Mouse (Mus musculus): ENCODE measurements around the gene Kank2. TPM values are rescaled to one million over a fixed set of nuclear protein-coding genes. Genes with fewer than 3 reads are reported as not detected.

Gene Kank2
- polyA plus RNA-seq, 1 experiment, result 62.3 TPM

- peaks cover 2% of the 10 kb centered on the region for H3K4me1 ChIP-seq (ENCODE audit: control insufficient read depth, insufficient read depth, low read length)
- H3K9ac ChIP-seq (ENCODE audit: low read depth, poor library complexity, severe bottlenecking), result no peak overlapping the region
- no peak for TF ChIP-seq EP300 (IDR thresholded peaks at IDR 0.05; ENCODE audit: insufficient read depth, low read depth, low read length)
- no peak for TF ChIP-seq POLR2A (IDR thresholded peaks at IDR 0.05; ENCODE audit: insufficient read depth, low read length)
- no peak for TF ChIP-seq CTCF (IDR thresholded peaks at IDR 0.05; ENCODE audit: low read depth, low read length)
- H3K27me3 ChIP-seq (ENCODE audit: control insufficient read depth, insufficient read depth, low read length, poor library complexity, severe bottlenecking), result no peaks in the 10 kb centered on the region
- H3K9me3 ChIP-seq (replicated peaks; ENCODE audit: control insufficient read depth, insufficient read depth, low read length, poor library complexity, severe bottlenecking), result no peaks in the 10 kb centered on the region
- peaks cover 30% of the 10 kb centered on the region for H3K36me3 ChIP-seq (ENCODE audit: control insufficient read depth, insufficient read depth, low read length, poor library complexity, severe bottlenecking)
- H3K4me3 ChIP-seq (ENCODE audit: low read depth, low read length), result no peak overlapping the region
- no peak overlapping the region for H3K27ac ChIP-seq (ENCODE audit: insufficient read depth, low read length)
Observed at GRCm38 (mm10) chr9:21820183-21820582, 21.6 kb upstream of the Kank2 start.

DNA sequence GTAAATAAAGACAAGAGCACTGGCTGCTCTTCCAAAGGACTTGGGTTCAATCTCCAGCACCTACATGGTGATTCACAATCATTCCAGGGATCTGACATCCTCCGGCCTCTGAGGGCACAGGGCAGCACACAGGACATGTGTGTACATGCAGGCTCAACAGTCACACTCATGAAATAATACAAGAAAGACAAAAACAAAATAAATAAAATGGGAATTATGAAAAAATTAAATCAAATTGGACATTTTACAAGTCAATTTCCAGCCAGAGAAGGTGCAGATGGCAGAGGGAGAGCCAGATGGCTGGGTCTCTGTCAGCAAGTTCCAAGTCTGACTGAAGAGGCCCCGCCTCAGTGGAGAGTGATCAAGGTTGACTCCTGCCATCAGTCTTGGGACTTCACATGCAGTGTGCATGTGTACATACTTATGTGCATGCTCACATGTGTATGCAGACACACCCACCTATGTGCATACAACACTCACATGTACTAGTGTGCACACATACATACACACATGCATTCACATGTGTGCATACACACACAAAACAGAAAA is 20.7 kb upstream of the Kank2 start:
- no peak overlapping the region for H3K27ac ChIP-seq (ENCODE audit: insufficient read depth, low read length)
- TF ChIP-seq POLR2A (IDR thresholded peaks at IDR 0.05; ENCODE audit: insufficient read depth, low read length) (no peak), CTCF (IDR thresholded peaks at IDR 0.05; ENCODE audit: low read depth, low read length) (no peak), EP300 (IDR thresholded peaks at IDR 0.05; ENCODE audit: insufficient read depth, low read depth, low read length) (no peak)
- no peaks in the 10 kb centered on the region for H3K9me3 ChIP-seq (replicated peaks; ENCODE audit: control insufficient read depth, insufficient read depth, low read length, poor library complexity, severe bottlenecking)
- no peak overlapping the region for H3K9ac ChIP-seq (ENCODE audit: low read depth, poor library complexity, severe bottlenecking)
- H3K4me1 ChIP-seq (ENCODE audit: control insufficient read depth, insufficient read depth, low read length), result peaks cover 2% of the 10 kb centered on the region
- H3K4me3 ChIP-seq (ENCODE audit: low read depth, low read length), result no peak overlapping the region
- H3K36me3 ChIP-seq (ENCODE audit: control insufficient read depth, insufficient read depth, low read length, poor library complexity, severe bottlenecking), result peaks cover 36% of the 10 kb centered on the region
- H3K27me3 ChIP-seq (ENCODE audit: control insufficient read depth, insufficient read depth, low read length, poor library complexity, severe bottlenecking), result no peaks in the 10 kb centered on the region

- Histone ChIP-seq H3K36me3 (ENCODE audit: control insufficient read depth, insufficient read depth, low read length, poor library complexity, severe bottlenecking) (peaks cover 38% of the 10 kb centered on the region), H3K9me3 (replicated peaks; ENCODE audit: control insufficient read depth, insufficient read depth, low read length, poor library complexity, severe bottlenecking) (no peaks in the 10 kb centered on the region), H3K4me1 (ENCODE audit: control insufficient read depth, insufficient read depth, low read length) (no peaks in the 10 kb centered on the region), H3K27ac (ENCODE audit: insufficient read depth, low read length) (no peak overlapping the region), H3K4me3 (ENCODE audit: low read depth, low read length) (no peak overlapping the region), H3K9ac (ENCODE audit: low read depth, poor library complexity, severe bottlenecking) (no peak overlapping the region), H3K27me3 (ENCODE audit: control insufficient read depth, insufficient read depth, low read length, poor library complexity, severe bottlenecking) (no peaks in the 10 kb centered on the region)
- TF ChIP-seq CTCF (IDR thresholded peaks at IDR 0.05; ENCODE audit: low read depth, low read length) (no peak), EP300 (IDR thresholded peaks at IDR 0.05; ENCODE audit: insufficient read depth, low read depth, low read length) (no peak)
Observed at GRCm38 (mm10) chr9:21818561-21818960, 20.0 kb upstream of the Kank2 start.

- no peak overlapping the region for H3K9ac ChIP-seq (ENCODE audit: low read depth, poor library complexity, severe bottlenecking)
- H3K4me3 ChIP-seq (ENCODE audit: low read depth, low read length), result no peak overlapping the region
- TF ChIP-seq EP300 (IDR thresholded peaks at IDR 0.05; ENCODE audit: insufficient read depth, low read depth, low read length) (no peak), POLR2A (IDR thresholded peaks at IDR 0.05; ENCODE audit: insufficient read depth, low read length) (no peak), CTCF (IDR thresholded peaks at IDR 0.05; ENCODE audit: low read depth, low read length) (no peak)
- H3K4me1 ChIP-seq (ENCODE audit: control insufficient read depth, insufficient read depth, low read length), result no peaks in the 10 kb centered on the region
- H3K9me3 ChIP-seq (replicated peaks; ENCODE audit: control insufficient read depth, insufficient read depth, low read length, poor library complexity, severe bottlenecking), result no peaks in the 10 kb centered on the region
- H3K27me3 ChIP-seq (ENCODE audit: control insufficient read depth, insufficient read depth, low read length, poor library complexity, severe bottlenecking), result no peaks in the 10 kb centered on the region
- H3K36me3 ChIP-seq (ENCODE audit: control insufficient read depth, insufficient read depth, low read length, poor library complexity, severe bottlenecking), result peaks cover 42% of the 10 kb centered on the region
- H3K27ac ChIP-seq (ENCODE audit: insufficient read depth, low read length), result no peak overlapping the region
Observed at GRCm38 (mm10) chr9:21818125-21818524, 19.6 kb upstream of the Kank2 start.

DNA sequence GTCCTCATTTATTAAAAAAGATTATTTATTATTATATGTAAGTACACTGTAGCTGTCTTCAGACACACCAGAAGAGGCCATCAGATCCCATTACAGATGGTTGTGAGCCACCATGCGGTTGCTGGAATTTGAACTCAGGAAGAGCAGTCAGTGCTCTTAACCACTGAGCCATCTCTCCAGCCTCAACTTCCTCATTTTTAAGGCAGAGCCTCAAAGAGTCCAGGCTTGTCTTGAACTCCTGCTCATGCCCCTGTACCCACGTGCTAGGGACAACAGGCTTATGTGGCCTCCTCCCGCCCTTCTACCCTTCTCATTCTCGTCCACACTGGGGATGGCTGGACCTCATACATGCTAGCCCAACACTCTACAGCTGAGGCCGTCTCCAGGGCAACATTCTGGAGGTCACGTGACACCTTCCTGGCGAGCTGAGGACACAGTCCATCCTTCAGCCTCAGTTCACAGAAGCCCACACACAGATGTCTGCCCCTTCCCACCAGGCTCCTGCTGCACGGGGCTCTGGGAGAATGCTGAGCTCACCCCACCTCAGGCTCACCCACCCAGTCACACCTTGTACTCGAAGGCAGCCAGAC is 18.3 kb upstream of the Kank2 start:
- Histone ChIP-seq H3K27me3 (ENCODE audit: control insufficient read depth, insufficient read depth, low read length, poor library complexity, severe bottlenecking) (no peaks in the 10 kb centered on the region), H3K36me3 (ENCODE audit: control insufficient read depth, insufficient read depth, low read length, poor library complexity, severe bottlenecking) (peaks cover 43% of the 10 kb centered on the region), H3K9ac (ENCODE audit: low read depth, poor library complexity, severe bottlenecking) (no peak overlapping the region), H3K27ac (ENCODE audit: insufficient read depth, low read length) (no peak overlapping the region), H3K4me3 (ENCODE audit: low read depth, low read length) (no peak overlapping the region), H3K4me1 (ENCODE audit: control insufficient read depth, insufficient read depth, low read length) (no peaks in the 10 kb centered on the region), H3K9me3 (replicated peaks; ENCODE audit: control insufficient read depth, insufficient read depth, low read length, poor library complexity, severe bottlenecking) (no peaks in the 10 kb centered on the region)
- no peak for TF ChIP-seq EP300 (IDR thresholded peaks at IDR 0.05; ENCODE audit: insufficient read depth, low read depth, low read length)

DNA sequence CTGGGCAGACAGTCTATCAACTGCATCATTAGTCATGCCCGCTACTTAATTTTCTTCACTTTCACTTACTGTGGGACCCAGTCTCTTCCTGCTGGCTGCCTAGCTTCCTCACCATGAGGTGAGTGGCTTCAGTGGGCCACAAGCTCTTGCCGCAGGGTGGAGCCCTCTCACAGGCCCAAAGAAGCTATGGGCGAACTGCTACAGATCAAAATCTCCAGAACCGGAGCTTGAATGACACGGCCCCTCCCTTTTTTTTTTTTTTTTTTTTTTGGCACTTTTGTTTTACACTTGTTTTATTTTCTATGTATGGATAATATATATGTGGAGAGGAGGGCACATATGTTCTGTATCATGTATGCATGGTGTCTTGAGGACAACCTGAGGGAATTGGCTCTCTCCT is 12.6 kb upstream of the Kank2 start:
- TF ChIP-seq CTCF (IDR thresholded peaks at IDR 0.05; ENCODE audit: low read depth, low read length) (no peak), POLR2A (IDR thresholded peaks at IDR 0.05; ENCODE audit: insufficient read depth, low read length) (no peak), EP300 (IDR thresholded peaks at IDR 0.05; ENCODE audit: insufficient read depth, low read depth, low read length) (no peak)
- Histone ChIP-seq H3K36me3 (ENCODE audit: control insufficient read depth, insufficient read depth, low read length, poor library complexity, severe bottlenecking) (peaks cover 16% of the 10 kb centered on the region), H3K27ac (ENCODE audit: insufficient read depth, low read length) (no peak overlapping the region), H3K4me3 (ENCODE audit: low read depth, low read length) (no peak overlapping the region), H3K27me3 (ENCODE audit: control insufficient read depth, insufficient read depth, low read length, poor library complexity, severe bottlenecking) (no peaks in the 10 kb centered on the region), H3K4me1 (ENCODE audit: control insufficient read depth, insufficient read depth, low read length) (no peaks in the 10 kb centered on the region), H3K9ac (ENCODE audit: low read depth, poor library complexity, severe bottlenecking) (no peak overlapping the region), H3K9me3 (replicated peaks; ENCODE audit: control insufficient read depth, insufficient read depth, low read length, poor library complexity, severe bottlenecking) (no peaks in the 10 kb centered on the region)

All from ES-Bruce4 (cell line).